In the genomic region with DNA sequence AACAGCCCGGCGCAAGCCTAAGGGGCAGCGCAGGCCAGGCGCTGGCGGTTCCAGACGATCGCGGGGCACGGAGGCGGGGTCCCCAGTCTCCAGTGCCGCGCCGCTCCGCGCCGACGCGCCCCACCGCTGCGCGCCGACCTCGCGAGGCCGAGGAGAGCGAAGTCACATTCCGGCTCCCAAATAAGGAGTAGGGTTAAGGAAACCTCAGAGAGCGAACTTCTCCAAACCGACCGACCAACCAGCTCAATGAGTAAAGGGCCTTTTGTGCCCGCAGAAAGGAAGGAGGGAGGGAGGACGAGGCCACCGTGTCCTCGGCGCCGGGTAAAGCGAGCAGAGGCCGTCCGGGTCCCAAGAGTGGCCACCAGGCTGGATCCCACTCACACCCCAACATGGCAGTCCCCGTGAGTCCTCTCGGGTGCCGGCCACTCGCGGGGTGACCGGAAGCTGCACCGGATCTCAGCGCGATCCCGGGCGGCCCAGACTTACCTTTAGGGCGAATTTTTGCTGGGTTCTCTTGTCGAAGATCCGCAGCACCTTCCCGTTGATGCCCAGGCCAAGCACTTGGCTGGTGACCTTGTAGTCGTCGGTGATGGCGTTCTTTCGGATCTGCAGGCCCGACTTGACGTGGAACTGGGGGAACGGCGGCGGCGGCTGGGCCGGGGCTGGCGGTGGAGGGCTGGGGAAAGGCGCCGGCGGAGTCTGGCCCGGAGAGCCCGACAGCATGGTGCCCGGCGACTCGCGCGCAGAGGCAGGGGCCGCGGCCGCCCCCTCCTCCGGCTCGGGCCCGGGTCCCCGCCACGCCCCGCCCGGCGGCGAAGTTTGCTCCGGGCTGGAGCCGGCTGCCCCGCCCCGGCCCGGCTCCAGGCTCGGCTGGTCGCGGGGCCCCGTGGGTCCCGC, we compare ENCODE assay signal across 8 mouse cellular contexts. TPM values are rescaled to one million over a fixed set of nuclear protein-coding genes. Genes with fewer than 3 reads are reported as not detected.
DNase-seq lines count a peak whose midpoint lies in the region; ATAC-seq and TF ChIP-seq lines count a peak whose summit lies in the region.

No protein-coding gene starts in this region.

- H3K36me3 ChIP-seq in E14TG2a.4 (ENCODE audit: insufficient read depth, low read length) = no peaks in the 10 kb centered on the region
- no peaks in the 10 kb centered on the region for H3K36me3 ChIP-seq in embryonic facial prominence, embryonic 15.5 days
- peaks cover 8% of the 10 kb centered on the region; the same call in 1 of the 2 replicates for H3K36me3 ChIP-seq in heart, embryonic 14.5 days (ENCODE audit: control insufficient read depth, insufficient read depth, low read length)
- H3K36me3 ChIP-seq in kidney, embryonic 16.5 days (ENCODE audit: insufficient read depth, low read length) = no peaks in the 10 kb centered on the region

- H3K27ac ChIP-seq in embryonic facial prominence, embryonic 15.5 days (replicated peaks) = peak overlapping the region; percentile 87
- peak overlapping the region; percentile 97 to 98 for H3K27ac ChIP-seq in heart, embryonic 14.5 days (replicated peaks in 1 of 2; ENCODE audit: control insufficient read depth in 1 of 2, insufficient read depth in 1 of 2, low read depth in 2 of 2, low read length in 2 of 2)
- H3K27ac ChIP-seq in kidney, embryonic 16.5 days (ENCODE audit: low read length) = peak overlapping the region; percentile 92

- peaks cover 78% of the 10 kb centered on the region for H3K27me3 ChIP-seq in E14TG2a.4 (ENCODE audit: insufficient read depth, low read length)
- H3K27me3 ChIP-seq in embryonic facial prominence, embryonic 15.5 days = no peaks in the 10 kb centered on the region
- H3K27me3 ChIP-seq in heart, embryonic 14.5 days (ENCODE audit: control insufficient read depth, insufficient read depth, low read length) = no peaks in the 10 kb centered on the region
- H3K27me3 ChIP-seq in kidney, embryonic 16.5 days (ENCODE audit: insufficient read depth, low read length) = no peaks in the 10 kb centered on the region

- no peak for TF ChIP-seq CTCF in E14TG2a.4 (conservative IDR thresholded peaks at IDR 0.05; ENCODE audit: low read length)

- ATAC-seq in embryonic facial prominence, embryonic 15.5 days (ENCODE audit: insufficient number of reproducible peaks, low FRiP score, low TSS enrichment, low read depth) = peak; percentile 69; the same call in 1 of the 2 replicates
- peak; percentile 66 for ATAC-seq in heart, embryonic 14.5 days (ENCODE audit: insufficient number of reproducible peaks, insufficient read depth, low FRiP score, low read depth)
- peak; percentile 72 for ATAC-seq in kidney, embryonic 16.5 days (ENCODE audit: low FRiP score, low TSS enrichment)

- peak overlapping the region; percentile 83 for H3K9ac ChIP-seq in embryonic facial prominence, embryonic 15.5 days
- peak overlapping the region; percentile 97 for H3K9ac ChIP-seq in heart, embryonic 14.5 days (ENCODE audit: low read length)
- peak overlapping the region; percentile 85 for H3K9ac ChIP-seq in kidney, embryonic 16.5 days (replicated peaks; ENCODE audit: low read length)

- peaks cover 12% of the 10 kb centered on the region for H3K4me1 ChIP-seq in E14TG2a.4 (replicated peaks; ENCODE audit: low read depth, low read length)
- peaks cover 38% of the 10 kb centered on the region for H3K4me1 ChIP-seq in embryonic facial prominence, embryonic 15.5 days
- H3K4me1 ChIP-seq in heart, embryonic 14.5 days (ENCODE audit: control insufficient read depth in 2 of 2, insufficient read depth in 2 of 2, low read length in 2 of 2) = peaks cover 27 to 44% of the 10 kb centered on the region in 2 experiments
- peaks cover 34% of the 10 kb centered on the region for H3K4me1 ChIP-seq in kidney, embryonic 16.5 days (ENCODE audit: insufficient read depth, low read length)

- no peaks in the 10 kb centered on the region for H3K9me3 ChIP-seq in E14TG2a.4 (ENCODE audit: low read length)
- no peaks in the 10 kb centered on the region for H3K9me3 ChIP-seq in embryonic facial prominence, embryonic 15.5 days (replicated peaks)
- H3K9me3 ChIP-seq in heart, embryonic 14.5 days (ENCODE audit: control insufficient read depth, low read length) = no peaks in the 10 kb centered on the region
- H3K9me3 ChIP-seq in kidney, embryonic 16.5 days (ENCODE audit: low read length) = no peaks in the 10 kb centered on the region

- H3K4me2 ChIP-seq in embryonic facial prominence, embryonic 15.5 days (replicated peaks) = peak overlapping the region; percentile 68
- peak overlapping the region; percentile 78 for H3K4me2 ChIP-seq in heart, embryonic 14.5 days (ENCODE audit: low read length)
- peak overlapping the region; percentile 83 for H3K4me2 ChIP-seq in kidney, embryonic 16.5 days (replicated peaks; ENCODE audit: low read depth, low read length)

- H3K4me3 ChIP-seq in E14TG2a.4 (replicated peaks; ENCODE audit: low read length) = peak overlapping the region; percentile 86
- H3K4me3 ChIP-seq in embryonic facial prominence, embryonic 15.5 days (replicated peaks) = peak overlapping the region; percentile 92
- peak overlapping the region; percentile 97 to 99 for H3K4me3 ChIP-seq in heart, embryonic 14.5 days (ENCODE audit: control insufficient read depth in 1 of 2, insufficient read depth in 1 of 2, low read depth in 1 of 2, low read length in 2 of 2)
- peak overlapping the region; percentile 84 for H3K4me3 ChIP-seq in kidney, embryonic 16.5 days (ENCODE audit: low read length)

- peak; percentile 76 for DNase-seq in adrenal gland, adult 2 months
- peak; percentile 69 for DNase-seq in lung, postnatal 14 days
- peak; percentile 71 for DNase-seq in ovary, postnatal 36 days (ENCODE audit: low spot score)
- DNase-seq in urinary bladder, postnatal 36 days (ENCODE audit: low spot score in 2 of 2) = peak; percentile 57 to 63

- under 1% methylated on average over 79 of the region's 98 CpGs for WGBS in embryonic facial prominence, embryonic 15.5 days
- under 1% methylated on average over 90 of the region's 98 CpGs for WGBS in heart, embryonic 14.5 days
- WGBS in kidney, embryonic 16.5 days = under 1% methylated on average over 88 of the region's 98 CpGs

RNA-seq across cellular contexts. Expression of a gene that starts 0.6 kb away (rescaled TPM):
- total RNA-seq in adrenal gland, adult 2 months (2021) = 100 to 1,000 TPM; 161 to 176 TPM
- 130 and 132 TPM in 2 replicates for polyA plus RNA-seq in adrenal gland, adult 2 months (2012; rRNA removed)
- polyA plus RNA-seq in embryonic facial prominence, embryonic 15.5 days (2015; fragmentation: Nextera tagmentation; extraction: Ambion mirVana) = 42.8 and 44.4 TPM in 2 replicates
- polyA plus RNA-seq in heart, embryonic 14.5 days (2014; fragmentation: Nextera tagmentation; extraction: Ambion mirVana) = 59.9 and 96.1 TPM in 2 replicates
- 26.5 and 43.9 TPM in 2 replicates for polyA plus RNA-seq in kidney, embryonic 16.5 days (2015; fragmentation: Nextera tagmentation; extraction: Ambion mirVana)

RNA-seq across cellular contexts. Expression of a gene that starts 41.1 kb away (rescaled TPM):
- total RNA-seq in adrenal gland, adult 2 months (2021) = 1 to 10 TPM; 5.6 to 7.3 TPM
- polyA plus RNA-seq in adrenal gland, adult 2 months (2012; rRNA removed) = 2.3 and 3.2 TPM in 2 replicates
- 4.6 and 7.1 TPM in 2 replicates for polyA plus RNA-seq in embryonic facial prominence, embryonic 15.5 days (2015; fragmentation: Nextera tagmentation; extraction: Ambion mirVana)
- 1.5 and 1.7 TPM in 2 replicates for polyA plus RNA-seq in heart, embryonic 14.5 days (2014; fragmentation: Nextera tagmentation; extraction: Ambion mirVana)
- polyA plus RNA-seq in kidney, embryonic 16.5 days (2015; fragmentation: Nextera tagmentation; extraction: Ambion mirVana) = 5.9 and 6.1 TPM in 2 replicates

RNA-seq across cellular contexts. Expression of a gene that starts 55.9 kb away (rescaled TPM):
- 10 to 100 TPM; 40.0 to 41.8 TPM for total RNA-seq in adrenal gland, adult 2 months (2021)
- 27.5 and 29.7 TPM in 2 replicates for polyA plus RNA-seq in adrenal gland, adult 2 months (2012; rRNA removed)
- polyA plus RNA-seq in embryonic facial prominence, embryonic 15.5 days (2015; fragmentation: Nextera tagmentation; extraction: Ambion mirVana) = 59.2 and 66.0 TPM in 2 replicates
- polyA plus RNA-seq in heart, embryonic 14.5 days (2014; fragmentation: Nextera tagmentation; extraction: Ambion mirVana) = 49.6 and 50.2 TPM in 2 replicates
- 70.0 and 70.5 TPM in 2 replicates for polyA plus RNA-seq in kidney, embryonic 16.5 days (2015; fragmentation: Nextera tagmentation; extraction: Ambion mirVana)

Comparison
In these comparisons a context has a peak if more than half of its experiments do, and no peak if none do; other contexts are left out.
1. Peak in every context shown above with its lines: DNase-seq, ATAC-seq, H3K4me3 ChIP-seq and H3K27ac ChIP-seq.